Mouse (Mus musculus): ENCODE results near the gene Rnf41.

GRCm38 (mm10) chr10:128458719-128459408, 47.4 kb downstream of the Rnf41 start, which contains the start of gene Smarcc2:
- TF ChIP-seq CTCF (conservative IDR thresholded peaks at IDR 0.05; ENCODE audit: low read length): no peak
- no peak for TF ChIP-seq NANOG (IDR thresholded peaks at IDR 0.05; ENCODE audit: borderline replicate concordance, low read length)

All from E14TG2a.4 (cell line).